Mouse (Mus musculus): ENCODE results near the gene Nrip1. TPM values are rescaled to one million over a fixed set of nuclear protein-coding genes. Genes with fewer than 3 reads are reported as not detected.

Nrip1 gene
- 20.7 and 24.3 TPM in 2 replicates for polyA plus RNA-seq (2014; fragmentation: Nextera tagmentation; extraction: Ambion mirVana)

GRCm38 (mm10) chr16:76373671-76374091, at the start of gene Nrip1:
Gene Nrip1, minus strand, starts transcription at chr16:76373827.
- Histone ChIP-seq H3K4me2 (peak within 1 kb of the TSS; percentile 62), H3K9me3 (ENCODE audit: control insufficient read depth, low read length) (no peaks in the 10 kb centered on the region), H3K4me1 (ENCODE audit: control insufficient read depth, insufficient read depth, low read length) (peaks cover 18% of the 10 kb centered on the region), H3K4me3 (ENCODE audit: low read depth, low read length) (peak within 1 kb of the TSS; percentile 86), H3K27me3 (ENCODE audit: control insufficient read depth, insufficient read depth, low read length) (no peaks in the 10 kb centered on the region), H3K36me3 (ENCODE audit: control insufficient read depth, insufficient read depth, low read length) (no peaks in the 10 kb centered on the region), H3K9ac (ENCODE audit: low read length) (peak within 1 kb of the TSS; percentile 94), H3K27ac (ENCODE audit: low read depth, low read length) (peak within 1 kb of the TSS; percentile 96)
- DNase-seq (ENCODE audit: low spot score, missing footprints), result no peak
- ATAC-seq (ENCODE audit: low FRiP score), result peak; percentile 34
- WGBS, result under 1% methylated on average over 9 of the region's 9 CpGs

DNA sequence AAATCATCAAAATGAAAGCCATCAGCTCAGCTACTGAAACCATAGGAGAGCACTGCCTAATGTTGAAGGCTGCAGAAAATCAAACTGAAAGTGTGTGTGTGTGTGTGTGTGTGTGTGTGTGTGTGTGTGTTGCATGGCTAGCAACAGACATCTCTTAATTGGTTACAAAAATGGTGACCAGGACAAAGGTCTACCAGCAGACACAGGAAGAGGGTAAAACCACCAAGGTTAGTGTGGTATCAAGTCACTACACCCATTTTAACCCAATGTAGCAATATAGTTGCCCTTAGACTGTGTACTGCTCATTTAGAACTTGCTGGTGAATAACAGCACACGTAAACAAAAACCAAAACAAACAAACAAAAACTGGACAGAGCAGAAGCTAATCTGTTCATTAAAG, 48.9 kb upstream of the Nrip1 start:
- H3K4me1 ChIP-seq (ENCODE audit: control insufficient read depth, insufficient read depth, low read length), result no peaks in the 10 kb centered on the region
- no peak overlapping the region for H3K4me3 ChIP-seq (ENCODE audit: low read depth, low read length)
- H3K9ac ChIP-seq (ENCODE audit: low read length), result no peak overlapping the region
- H3K9me3 ChIP-seq (ENCODE audit: control insufficient read depth, low read length), result no peaks in the 10 kb centered on the region
- no peak overlapping the region for H3K4me2 ChIP-seq
- 88% methylated on average over 1 of the region's 1 CpGs for WGBS
- H3K36me3 ChIP-seq (ENCODE audit: control insufficient read depth, insufficient read depth, low read length), result no peaks in the 10 kb centered on the region
- no peak for DNase-seq (ENCODE audit: low spot score, missing footprints)
- no peak for ATAC-seq (ENCODE audit: low FRiP score)
- no peak overlapping the region for H3K27ac ChIP-seq (ENCODE audit: low read depth, low read length)
- H3K27me3 ChIP-seq (ENCODE audit: control insufficient read depth, insufficient read depth, low read length), result no peaks in the 10 kb centered on the region

- H3K36me3 ChIP-seq (ENCODE audit: control insufficient read depth, insufficient read depth, low read length), result no peaks in the 10 kb centered on the region
- H3K9ac ChIP-seq (ENCODE audit: low read length), result no peak overlapping the region
- H3K27me3 ChIP-seq (ENCODE audit: control insufficient read depth, insufficient read depth, low read length), result no peaks in the 10 kb centered on the region
- H3K4me3 ChIP-seq (ENCODE audit: low read depth, low read length), result no peak overlapping the region
- WGBS, result 88% methylated on average over 8 of the region's 8 CpGs
- H3K9me3 ChIP-seq (ENCODE audit: control insufficient read depth, low read length), result no peaks in the 10 kb centered on the region
- H3K4me1 ChIP-seq (ENCODE audit: control insufficient read depth, insufficient read depth, low read length), result no peaks in the 10 kb centered on the region
- ATAC-seq (ENCODE audit: low FRiP score) (no peak), DNase-seq (ENCODE audit: low spot score, missing footprints) (no peak)
- H3K27ac ChIP-seq (ENCODE audit: low read depth, low read length), result no peak overlapping the region
- H3K4me2 ChIP-seq, result no peak overlapping the region
These were observed 46.2 kb upstream of the Nrip1 start for GRCm38 (mm10) chr16:76419849-76420248.

- Histone ChIP-seq H3K9ac (ENCODE audit: low read length) (no peak overlapping the region), H3K4me1 (ENCODE audit: control insufficient read depth, insufficient read depth, low read length) (no peaks in the 10 kb centered on the region), H3K27me3 (ENCODE audit: control insufficient read depth, insufficient read depth, low read length) (no peaks in the 10 kb centered on the region), H3K4me2 (no peak overlapping the region), H3K4me3 (ENCODE audit: low read depth, low read length) (no peak overlapping the region), H3K9me3 (ENCODE audit: control insufficient read depth, low read length) (no peaks in the 10 kb centered on the region), H3K27ac (ENCODE audit: low read depth, low read length) (no peak overlapping the region), H3K36me3 (ENCODE audit: control insufficient read depth, insufficient read depth, low read length) (no peaks in the 10 kb centered on the region)
- 94% methylated on average over 2 of the region's 2 CpGs for WGBS
- DNase-seq (ENCODE audit: low spot score, missing footprints), result no peak
- no peak for ATAC-seq (ENCODE audit: low FRiP score)
These were observed 42.9 kb upstream of the Nrip1 start for GRCm38 (mm10) chr16:76416477-76416876.

GRCm38 (mm10) chr16:76416060-76416438, 42.4 kb upstream of the Nrip1 start:
- ATAC-seq (ENCODE audit: low FRiP score) (no peak), DNase-seq (ENCODE audit: low spot score, missing footprints) (no peak)
- Histone ChIP-seq H3K27me3 (ENCODE audit: control insufficient read depth, insufficient read depth, low read length) (no peaks in the 10 kb centered on the region), H3K27ac (ENCODE audit: low read depth, low read length) (no peak overlapping the region), H3K36me3 (ENCODE audit: control insufficient read depth, insufficient read depth, low read length) (no peaks in the 10 kb centered on the region), H3K9ac (ENCODE audit: low read length) (no peak overlapping the region), H3K4me1 (ENCODE audit: control insufficient read depth, insufficient read depth, low read length) (no peaks in the 10 kb centered on the region), H3K4me2 (no peak overlapping the region), H3K9me3 (ENCODE audit: control insufficient read depth, low read length) (no peaks in the 10 kb centered on the region), H3K4me3 (ENCODE audit: low read depth, low read length) (no peak overlapping the region)
- WGBS, result 75% methylated on average over 5 of the region's 5 CpGs

DNA sequence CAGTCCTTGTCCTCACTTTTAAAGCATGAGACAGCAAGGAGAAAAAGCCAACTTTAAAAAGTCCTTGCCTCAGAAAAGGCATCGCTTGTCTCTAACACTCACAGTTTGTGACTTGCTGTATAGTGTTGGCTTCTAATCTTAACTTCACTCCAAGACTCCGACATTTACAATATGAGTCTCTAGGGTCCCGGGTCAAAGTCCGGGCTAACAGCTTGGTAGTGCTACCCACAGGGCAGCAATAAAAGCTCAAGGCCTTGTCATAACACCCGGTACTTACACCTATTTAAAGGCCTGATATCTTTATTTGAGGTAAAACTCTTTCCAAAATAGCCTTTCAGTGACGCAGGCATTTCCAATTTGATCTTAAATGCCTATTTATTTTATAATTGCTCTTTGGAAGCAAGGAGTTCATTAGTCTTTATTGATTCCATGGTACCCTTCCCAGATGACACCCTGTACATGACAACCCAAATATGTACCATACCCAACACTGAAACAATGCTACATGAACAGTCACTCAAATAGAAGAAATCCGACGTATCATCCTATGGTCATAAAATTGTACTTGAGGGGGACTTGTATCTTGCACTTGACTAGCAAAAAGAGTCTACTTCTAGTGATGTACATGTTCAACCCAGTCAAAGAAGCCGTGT, 41.9 kb upstream of the Nrip1 start:
- no peaks in the 10 kb centered on the region for H3K9me3 ChIP-seq (ENCODE audit: control insufficient read depth, low read length)
- no peak for ATAC-seq (ENCODE audit: low FRiP score)
- no peak overlapping the region for H3K4me3 ChIP-seq (ENCODE audit: low read depth, low read length)
- DNase-seq (ENCODE audit: low spot score, missing footprints), result no peak
- 93% methylated on average over 9 of the region's 9 CpGs for WGBS
- no peak overlapping the region for H3K27ac ChIP-seq (ENCODE audit: low read depth, low read length)
- H3K9ac ChIP-seq (ENCODE audit: low read length), result no peak overlapping the region
- no peaks in the 10 kb centered on the region for H3K36me3 ChIP-seq (ENCODE audit: control insufficient read depth, insufficient read depth, low read length)
- H3K27me3 ChIP-seq (ENCODE audit: control insufficient read depth, insufficient read depth, low read length), result no peaks in the 10 kb centered on the region
- no peaks in the 10 kb centered on the region for H3K4me1 ChIP-seq (ENCODE audit: control insufficient read depth, insufficient read depth, low read length)
- no peak overlapping the region for H3K4me2 ChIP-seq

- H3K9me3 ChIP-seq (ENCODE audit: control insufficient read depth, low read length), result no peaks in the 10 kb centered on the region
- no peak overlapping the region for H3K4me2 ChIP-seq
- H3K36me3 ChIP-seq (ENCODE audit: control insufficient read depth, insufficient read depth, low read length), result no peaks in the 10 kb centered on the region
- H3K4me1 ChIP-seq (ENCODE audit: control insufficient read depth, insufficient read depth, low read length), result no peaks in the 10 kb centered on the region
- H3K4me3 ChIP-seq (ENCODE audit: low read depth, low read length), result no peak overlapping the region
- ATAC-seq (ENCODE audit: low FRiP score), result no peak
- WGBS, result 78% methylated on average over 5 of the region's 5 CpGs
- H3K27ac ChIP-seq (ENCODE audit: low read depth, low read length), result no peak overlapping the region
- DNase-seq (ENCODE audit: low spot score, missing footprints), result no peak
- H3K27me3 ChIP-seq (ENCODE audit: control insufficient read depth, insufficient read depth, low read length), result no peaks in the 10 kb centered on the region
- no peak overlapping the region for H3K9ac ChIP-seq (ENCODE audit: low read length)
These were observed 40.9 kb upstream of the Nrip1 start for GRCm38 (mm10) chr16:76414528-76414927.

GRCm38 (mm10) chr16:76413581-76413980, 40.0 kb upstream of the Nrip1 start:
- H3K27ac ChIP-seq (ENCODE audit: low read depth, low read length), result no peak overlapping the region
- H3K9ac ChIP-seq (ENCODE audit: low read length), result no peak overlapping the region
- DNase-seq (ENCODE audit: low spot score, missing footprints) (no peak), ATAC-seq (ENCODE audit: low FRiP score) (no peak)
- no peaks in the 10 kb centered on the region for H3K9me3 ChIP-seq (ENCODE audit: control insufficient read depth, low read length)
- H3K27me3 ChIP-seq (ENCODE audit: control insufficient read depth, insufficient read depth, low read length), result no peaks in the 10 kb centered on the region
- no peaks in the 10 kb centered on the region for H3K4me1 ChIP-seq (ENCODE audit: control insufficient read depth, insufficient read depth, low read length)
- no peak overlapping the region for H3K4me3 ChIP-seq (ENCODE audit: low read depth, low read length)
- H3K36me3 ChIP-seq (ENCODE audit: control insufficient read depth, insufficient read depth, low read length), result no peaks in the 10 kb centered on the region
- no peak overlapping the region for H3K4me2 ChIP-seq
- WGBS, result 96% methylated on average over 8 of the region's 8 CpGs

GRCm38 (mm10) chr16:76409355-76409722, 35.7 kb upstream of the Nrip1 start:
- H3K4me3 ChIP-seq (ENCODE audit: low read depth, low read length), result no peak overlapping the region
- no peaks in the 10 kb centered on the region for H3K9me3 ChIP-seq (ENCODE audit: control insufficient read depth, low read length)
- H3K27ac ChIP-seq (ENCODE audit: low read depth, low read length), result no peak overlapping the region
- H3K4me2 ChIP-seq, result no peak overlapping the region
- no peaks in the 10 kb centered on the region for H3K27me3 ChIP-seq (ENCODE audit: control insufficient read depth, insufficient read depth, low read length)
- H3K4me1 ChIP-seq (ENCODE audit: control insufficient read depth, insufficient read depth, low read length), result no peaks in the 10 kb centered on the region
- no peak overlapping the region for H3K9ac ChIP-seq (ENCODE audit: low read length)
- DNase-seq (ENCODE audit: low spot score, missing footprints), result no peak
- ATAC-seq (ENCODE audit: low FRiP score), result no peak
- WGBS, result 79% methylated on average over 1 of the region's 1 CpGs
- H3K36me3 ChIP-seq (ENCODE audit: control insufficient read depth, insufficient read depth, low read length), result no peaks in the 10 kb centered on the region

Measured in midbrain, embryonic 11.5 days (tissue).